Mouse (Mus musculus) neural tube, embryonic 15.5 days (tissue): ENCODE results near the gene Srsf4. TPM values are rescaled to one million over a fixed set of nuclear protein-coding genes. Genes with fewer than 3 reads are reported as not detected.

Experiments used
- ATAC-seq: fragments of 200-750 bp; cut with Nextera tagmentation; 2 replicates; pipeline ENCODE4 v1.8.0; 2017; ENCODE audit warnings: mild to moderate bottlenecking, moderate TSS enrichment, moderate library complexity; ENCODE audit not compliant: low FRiP score
- H3K27ac ChIP-seq: fragments of 300-500 bp; sonication (generic); replicated peaks from 2 replicates; pipeline ENCODE4 v1.5.1; 2015; ENCODE audit warnings: mild to moderate bottlenecking, inconsistent platforms
- H3K27me3 ChIP-seq: fragments of 300-500 bp; sonication (generic); replicated peaks from 2 replicates; pipeline ENCODE4 v1.6.1; 2015; ENCODE audit warnings: inconsistent platforms
- H3K36me3 ChIP-seq: fragments of 300-500 bp; sonication (generic); 2 replicates; pipeline ENCODE4 v1.6.1; 2015; ENCODE audit warnings: inconsistent platforms
- H3K4me1 ChIP-seq: fragments of 300-500 bp; sonication (generic); 2 replicates; pipeline ENCODE4 v1.6.1; 2015; ENCODE audit warnings: inconsistent platforms
- H3K4me2 ChIP-seq: fragments of 300-500 bp; sonication (generic); 2 replicates; pipeline ENCODE4 v1.6.1; 2015; ENCODE audit warnings: inconsistent platforms, mild to moderate bottlenecking, moderate library complexity
- H3K4me3 ChIP-seq: fragments of 300-500 bp; sonication (generic); replicated peaks from 2 replicates; pipeline ENCODE4 v1.5.1; 2015; ENCODE audit warnings: mild to moderate bottlenecking, inconsistent platforms
- H3K9ac ChIP-seq: fragments of 300-500 bp; sonication (generic); replicated peaks from 2 replicates; pipeline ENCODE4 v1.6.1; 2015; ENCODE audit warnings: mild to moderate bottlenecking, inconsistent platforms
- H3K9me3 ChIP-seq: fragments of 300-500 bp; sonication (generic); replicated peaks from 2 replicates; pipeline ENCODE4 v1.6.1; 2016; ENCODE audit warnings: inconsistent platforms
- WGBS: fragments of 180-500 bp; shearing (Covaris S2); methylation state at CpG from one replicate; pipeline ENCODE4 v1.1.7; 2015; ENCODE audit warnings: mixed read lengths; 5-methylcytosine and 5-hydroxymethylcytosine counted together
- polyA plus RNA-seq: library from polyadenylated mRNA; unstranded; fragments of >200 nt; fragmentation: Nextera tagmentation; extraction: Ambion mirVana; gene quantifications from 2 replicates; pipeline ENCODE4 v1.2.1, GENCODE M21; 2015

The Srsf4 gene
- polyA plus RNA-seq, 1 experiment from 2014 or later, result 91.1 TPM

GRCm38 (mm10) chr4:131874567-131874966, 1.1 kb downstream of the Srsf4 start:
- no peak for ATAC-seq
- 5% methylated on average over 11 of the region's 11 CpGs for WGBS
- no peaks in the 10 kb centered on the region for H3K36me3 ChIP-seq
- peak overlapping the region; percentile 100 for H3K27ac ChIP-seq
- H3K9ac ChIP-seq, result peak overlapping the region; percentile 100
- peaks cover 45% of the 10 kb centered on the region for H3K4me1 ChIP-seq
- peak overlapping the region; percentile 96 for H3K4me2 ChIP-seq
- peak overlapping the region; percentile 95 for H3K4me3 ChIP-seq
- no peaks in the 10 kb centered on the region for H3K27me3 ChIP-seq
- no peaks in the 10 kb centered on the region for H3K9me3 ChIP-seq

GRCm38 (mm10) chr4:131875242-131875641, 1.8 kb downstream of the Srsf4 start:
- WGBS, result 43% methylated on average over 3 of the region's 3 CpGs
- Histone ChIP-seq H3K27ac (no peak overlapping the region), H3K4me1 (peaks cover 51% of the 10 kb centered on the region), H3K36me3 (no peaks in the 10 kb centered on the region), H3K27me3 (no peaks in the 10 kb centered on the region), H3K9me3 (no peaks in the 10 kb centered on the region), H3K4me2 (peak overlapping the region; percentile 96), H3K9ac (peak overlapping the region; percentile 100), H3K4me3 (peak overlapping the region; percentile 95)
- no peak for ATAC-seq

- 39% methylated on average over 2 of the region's 2 CpGs for WGBS
- H3K9me3 ChIP-seq, result no peaks in the 10 kb centered on the region
- no peak overlapping the region for H3K4me3 ChIP-seq
- H3K4me2 ChIP-seq, result peak overlapping the region; percentile 96
- H3K9ac ChIP-seq, result no peak overlapping the region
- no peaks in the 10 kb centered on the region for H3K36me3 ChIP-seq
- no peak overlapping the region for H3K27ac ChIP-seq
- no peaks in the 10 kb centered on the region for H3K27me3 ChIP-seq
- H3K4me1 ChIP-seq, result peaks cover 56% of the 10 kb centered on the region
- no peak for ATAC-seq
Measured at GRCm38 (mm10) chr4:131876836-131877235, 3.4 kb downstream of the Srsf4 start.

- no peak overlapping the region for H3K9ac ChIP-seq
- H3K36me3 ChIP-seq, result no peaks in the 10 kb centered on the region
- no peak overlapping the region for H3K4me2 ChIP-seq
- WGBS, result 84% methylated on average over 1 of the region's 1 CpGs
- no peak overlapping the region for H3K4me3 ChIP-seq
- H3K27ac ChIP-seq, result no peak overlapping the region
- no peak for ATAC-seq
- H3K4me1 ChIP-seq, result peaks cover 47% of the 10 kb centered on the region
- H3K27me3 ChIP-seq, result no peaks in the 10 kb centered on the region
- H3K9me3 ChIP-seq, result no peaks in the 10 kb centered on the region
Measured at GRCm38 (mm10) chr4:131879692-131880091, 6.3 kb downstream of the Srsf4 start.

- Histone ChIP-seq H3K9ac (no peak overlapping the region), H3K27ac (no peak overlapping the region), H3K27me3 (no peaks in the 10 kb centered on the region), H3K9me3 (no peaks in the 10 kb centered on the region), H3K4me3 (no peak overlapping the region), H3K4me1 (peaks cover 35% of the 10 kb centered on the region), H3K36me3 (peaks cover 10% of the 10 kb centered on the region; the same call in 1 of the 2 replicates), H3K4me2 (no peak overlapping the region)
- ATAC-seq, result no peak
- 89% methylated on average over 7 of the region's 7 CpGs for WGBS
Measured at GRCm38 (mm10) chr4:131881306-131881705, 7.9 kb downstream of the Srsf4 start.

GRCm38 (mm10) chr4:131883571-131883970, 10.2 kb downstream of the Srsf4 start:
- Histone ChIP-seq H3K9ac (no peak overlapping the region), H3K27me3 (no peaks in the 10 kb centered on the region), H3K4me1 (peaks cover 20% of the 10 kb centered on the region), H3K27ac (no peak overlapping the region), H3K36me3 (peaks cover 13% of the 10 kb centered on the region; the same call in 1 of the 2 replicates), H3K4me2 (no peak overlapping the region), H3K4me3 (no peak overlapping the region), H3K9me3 (no peaks in the 10 kb centered on the region)
- WGBS, result 64% methylated on average over 6 of the region's 6 CpGs
- ATAC-seq, result no peak

GRCm38 (mm10) chr4:131885376-131885775, 12.0 kb downstream of the Srsf4 start:
- Histone ChIP-seq H3K4me2 (no peak overlapping the region), H3K4me1 (peaks cover 11% of the 10 kb centered on the region), H3K9ac (no peak overlapping the region), H3K27ac (no peak overlapping the region), H3K36me3 (peaks cover 13% of the 10 kb centered on the region; the same call in 1 of the 2 replicates), H3K4me3 (no peak overlapping the region), H3K27me3 (no peaks in the 10 kb centered on the region), H3K9me3 (no peaks in the 10 kb centered on the region)
- no peak for ATAC-seq
- 87% methylated on average over 6 of the region's 6 CpGs for WGBS

GRCm38 (mm10) chr4:131888564-131888963, 15.1 kb downstream of the Srsf4 start:
- peaks cover 29% of the 10 kb centered on the region for H3K36me3 ChIP-seq
- no peak overlapping the region for H3K4me2 ChIP-seq
- H3K9me3 ChIP-seq, result no peaks in the 10 kb centered on the region
- H3K27ac ChIP-seq, result no peak overlapping the region
- no peak overlapping the region for H3K4me3 ChIP-seq
- peaks cover 6% of the 10 kb centered on the region for H3K4me1 ChIP-seq
- no peak for ATAC-seq
- H3K9ac ChIP-seq, result no peak overlapping the region
- no peaks in the 10 kb centered on the region for H3K27me3 ChIP-seq
- 72% methylated on average over 1 of the region's 1 CpGs for WGBS

GRCm38 (mm10) chr4:131890692-131891091, 17.3 kb downstream of the Srsf4 start:
- H3K4me1 ChIP-seq, result peaks cover 3% of the 10 kb centered on the region; the same call in 1 of the 2 replicates
- WGBS, result 90% methylated on average over 3 of the region's 3 CpGs
- H3K9me3 ChIP-seq, result no peaks in the 10 kb centered on the region
- no peak overlapping the region for H3K4me3 ChIP-seq
- H3K36me3 ChIP-seq, result peaks cover 39% of the 10 kb centered on the region
- ATAC-seq, result no peak
- no peaks in the 10 kb centered on the region for H3K27me3 ChIP-seq
- H3K9ac ChIP-seq, result no peak overlapping the region
- H3K4me2 ChIP-seq, result no peak overlapping the region
- H3K27ac ChIP-seq, result no peak overlapping the region

GRCm38 (mm10) chr4:131897109-131897508, 23.7 kb downstream of the Srsf4 start:
- H3K4me2 ChIP-seq, result no peak overlapping the region
- H3K4me3 ChIP-seq, result no peak overlapping the region
- WGBS, result 95% methylated on average over 5 of the region's 5 CpGs
- no peak for ATAC-seq
- no peaks in the 10 kb centered on the region for H3K27me3 ChIP-seq
- H3K9ac ChIP-seq, result no peak overlapping the region
- H3K36me3 ChIP-seq, result peaks cover 74% of the 10 kb centered on the region
- no peaks in the 10 kb centered on the region for H3K9me3 ChIP-seq
- no peaks in the 10 kb centered on the region; the same call in 1 of the 2 replicates for H3K4me1 ChIP-seq
- H3K27ac ChIP-seq, result no peak overlapping the region

GRCm38 (mm10) chr4:131897787-131898186, 24.4 kb downstream of the Srsf4 start:
- no peaks in the 10 kb centered on the region for H3K9me3 ChIP-seq
- no peak for ATAC-seq
- no peaks in the 10 kb centered on the region; the same call in 1 of the 2 replicates for H3K4me1 ChIP-seq
- H3K4me2 ChIP-seq, result no peak overlapping the region
- no peak overlapping the region for H3K9ac ChIP-seq
- no peak overlapping the region for H3K27ac ChIP-seq
- no peak overlapping the region for H3K4me3 ChIP-seq
- H3K36me3 ChIP-seq, result peaks cover 75% of the 10 kb centered on the region
- 97% methylated on average over 8 of the region's 8 CpGs for WGBS
- no peaks in the 10 kb centered on the region for H3K27me3 ChIP-seq

GRCm38 (mm10) chr4:131898503-131899179, 25.2 kb downstream of the Srsf4 start:
- H3K4me2 ChIP-seq, result no peak overlapping the region
- WGBS, result 78% methylated on average over 12 of the region's 12 CpGs

More at GRCm38 (mm10) chr4:131898503-131899179, 25.2 kb downstream of the Srsf4 start:
- H3K9ac ChIP-seq, result no peak overlapping the region
- ATAC-seq, result no peak
- H3K9me3 ChIP-seq, result no peaks in the 10 kb centered on the region
- H3K36me3 ChIP-seq, result peaks cover 67% of the 10 kb centered on the region
- no peak overlapping the region for H3K4me3 ChIP-seq
- H3K27me3 ChIP-seq, result no peaks in the 10 kb centered on the region
- no peaks in the 10 kb centered on the region; the same call in 1 of the 2 replicates for H3K4me1 ChIP-seq
- no peak overlapping the region for H3K27ac ChIP-seq
